Mouse (Mus musculus): Measurements from ENCODE around the gene Atf5. TPM values are rescaled to one million over a fixed set of nuclear protein-coding genes. Genes with fewer than 3 reads are reported as not detected.

Atf5 gene
- polyA plus RNA-seq, 1 experiment from 2014 or later = 1.8 TPM

DNA sequence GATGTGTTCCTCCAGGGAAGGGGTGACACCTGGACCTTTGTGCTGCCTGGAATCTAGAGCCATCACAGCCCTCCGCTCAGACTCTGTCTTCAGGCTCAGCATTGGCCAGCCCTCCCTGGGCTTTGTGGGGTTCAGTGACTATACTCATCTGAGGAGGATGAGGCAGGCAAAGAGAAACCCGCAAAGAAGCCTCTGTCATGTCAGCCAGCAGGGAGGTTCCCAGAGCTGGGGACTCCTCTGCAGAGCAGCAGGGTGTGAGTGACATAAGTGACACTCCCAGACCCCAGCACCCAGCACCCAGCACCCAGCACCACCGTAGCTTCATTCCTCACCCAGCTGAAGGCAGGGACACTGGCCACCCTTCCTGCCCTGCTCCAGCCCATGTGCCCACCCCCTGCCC is 26.9 kb downstream of the Atf5 start:
- Histone ChIP-seq H3K4me2 (ENCODE audit: low read length) (no peak overlapping the region), H3K36me3 (ENCODE audit: control insufficient read depth, insufficient read depth, low read length) (no peaks in the 10 kb centered on the region), H3K9me3 (ENCODE audit: control insufficient read depth, low read length) (no peaks in the 10 kb centered on the region), H3K4me3 (ENCODE audit: control insufficient read depth in 1 of 2, insufficient read depth in 1 of 2, low read depth in 1 of 2, low read length in 2 of 2) (no peak overlapping the region), H3K27ac (replicated peaks in 1 of 2; ENCODE audit: control insufficient read depth in 1 of 2, insufficient read depth in 1 of 2, low read depth in 2 of 2, low read length in 2 of 2) (no peak overlapping the region), H3K9ac (ENCODE audit: low read length) (no peak overlapping the region), H3K4me1 (ENCODE audit: control insufficient read depth in 2 of 2, insufficient read depth in 2 of 2, low read length in 2 of 2) (no peaks in the 10 kb centered on the region), H3K27me3 (ENCODE audit: control insufficient read depth, insufficient read depth, low read length) (no peaks in the 10 kb centered on the region)
- no peak for ATAC-seq (ENCODE audit: insufficient number of reproducible peaks, insufficient read depth, low FRiP score, low read depth)
- WGBS = 55% methylated on average over 3 of the region's 3 CpGs

DNA sequence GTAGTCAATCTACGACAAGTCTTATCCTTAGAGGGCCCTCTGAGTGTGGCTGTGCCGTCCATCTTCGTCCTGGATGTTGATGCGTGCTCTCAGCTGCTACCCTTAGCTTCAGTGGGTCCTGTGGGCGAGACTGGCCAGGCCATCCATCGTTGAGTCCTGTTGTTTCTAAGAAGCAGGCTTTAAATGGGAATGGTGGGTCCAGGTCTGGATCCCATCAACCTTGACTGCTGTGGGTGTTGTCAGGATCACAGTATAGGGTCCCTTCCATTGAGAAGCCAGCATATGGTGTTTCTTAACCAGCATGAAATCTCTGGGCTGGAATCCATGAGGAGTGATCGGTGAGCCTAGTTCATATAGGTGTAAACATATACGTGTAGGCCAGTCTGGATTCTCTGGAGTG is 36.4 kb downstream of the Atf5 start:
- ATAC-seq (ENCODE audit: insufficient number of reproducible peaks, insufficient read depth, low FRiP score, low read depth) = no peak
- no peak overlapping the region for H3K4me2 ChIP-seq (ENCODE audit: low read length)
- H3K27me3 ChIP-seq (ENCODE audit: control insufficient read depth, insufficient read depth, low read length) = no peaks in the 10 kb centered on the region
- H3K4me3 ChIP-seq (ENCODE audit: control insufficient read depth in 1 of 2, insufficient read depth in 1 of 2, low read depth in 1 of 2, low read length in 2 of 2) = no peak overlapping the region
- H3K36me3 ChIP-seq (ENCODE audit: control insufficient read depth, insufficient read depth, low read length) = peaks cover 23% of the 10 kb centered on the region
- no peak overlapping the region for H3K27ac ChIP-seq (replicated peaks in 1 of 2; ENCODE audit: control insufficient read depth in 1 of 2, insufficient read depth in 1 of 2, low read depth in 2 of 2, low read length in 2 of 2)
- WGBS = 75% methylated on average over 8 of the region's 8 CpGs
- H3K9me3 ChIP-seq (ENCODE audit: control insufficient read depth, low read length) = no peaks in the 10 kb centered on the region
- no peak overlapping the region for H3K9ac ChIP-seq (ENCODE audit: low read length)
- no peaks in the 10 kb centered on the region for H3K4me1 ChIP-seq (ENCODE audit: control insufficient read depth in 2 of 2, insufficient read depth in 2 of 2, low read length in 2 of 2)

- no peaks in the 10 kb centered on the region for H3K27me3 ChIP-seq (ENCODE audit: control insufficient read depth, insufficient read depth, low read length)
- no peak for ATAC-seq (ENCODE audit: insufficient number of reproducible peaks, insufficient read depth, low FRiP score, low read depth)
- H3K27ac ChIP-seq (replicated peaks in 1 of 2; ENCODE audit: control insufficient read depth in 1 of 2, insufficient read depth in 1 of 2, low read depth in 2 of 2, low read length in 2 of 2) = no peak overlapping the region
- H3K9me3 ChIP-seq (ENCODE audit: control insufficient read depth, low read length) = no peaks in the 10 kb centered on the region
- H3K36me3 ChIP-seq (ENCODE audit: control insufficient read depth, insufficient read depth, low read length) = peaks cover 53% of the 10 kb centered on the region
- WGBS = 88% methylated on average over 9 of the region's 9 CpGs
- no peak overlapping the region for H3K4me3 ChIP-seq (ENCODE audit: control insufficient read depth in 1 of 2, insufficient read depth in 1 of 2, low read depth in 1 of 2, low read length in 2 of 2)
- no peaks in the 10 kb centered on the region for H3K4me1 ChIP-seq (ENCODE audit: control insufficient read depth in 2 of 2, insufficient read depth in 2 of 2, low read length in 2 of 2)
- H3K9ac ChIP-seq (ENCODE audit: low read length) = no peak overlapping the region
- no peak overlapping the region for H3K4me2 ChIP-seq (ENCODE audit: low read length)
Observed at GRCm38 (mm10) chr7:44776849-44777498, 39.5 kb downstream of the Atf5 start.

- no peaks in the 10 kb centered on the region for H3K9me3 ChIP-seq (ENCODE audit: control insufficient read depth, low read length)
- WGBS = 76% methylated on average over 8 of the region's 8 CpGs
- H3K4me1 ChIP-seq (ENCODE audit: control insufficient read depth in 2 of 2, insufficient read depth in 2 of 2, low read length in 2 of 2) = no peaks in the 10 kb centered on the region
- H3K9ac ChIP-seq (ENCODE audit: low read length) = no peak overlapping the region
- H3K36me3 ChIP-seq (ENCODE audit: control insufficient read depth, insufficient read depth, low read length) = peaks cover 89% of the 10 kb centered on the region
- no peak overlapping the region for H3K4me2 ChIP-seq (ENCODE audit: low read length)
- H3K27me3 ChIP-seq (ENCODE audit: control insufficient read depth, insufficient read depth, low read length) = no peaks in the 10 kb centered on the region
- H3K4me3 ChIP-seq (ENCODE audit: control insufficient read depth in 1 of 2, insufficient read depth in 1 of 2, low read depth in 1 of 2, low read length in 2 of 2) = no peak overlapping the region
- no peak for ATAC-seq (ENCODE audit: insufficient number of reproducible peaks, insufficient read depth, low FRiP score, low read depth)
- no peak overlapping the region for H3K27ac ChIP-seq (replicated peaks in 1 of 2; ENCODE audit: control insufficient read depth in 1 of 2, insufficient read depth in 1 of 2, low read depth in 2 of 2, low read length in 2 of 2)
Observed at GRCm38 (mm10) chr7:44772591-44773204, 43.8 kb downstream of the Atf5 start.

DNA sequence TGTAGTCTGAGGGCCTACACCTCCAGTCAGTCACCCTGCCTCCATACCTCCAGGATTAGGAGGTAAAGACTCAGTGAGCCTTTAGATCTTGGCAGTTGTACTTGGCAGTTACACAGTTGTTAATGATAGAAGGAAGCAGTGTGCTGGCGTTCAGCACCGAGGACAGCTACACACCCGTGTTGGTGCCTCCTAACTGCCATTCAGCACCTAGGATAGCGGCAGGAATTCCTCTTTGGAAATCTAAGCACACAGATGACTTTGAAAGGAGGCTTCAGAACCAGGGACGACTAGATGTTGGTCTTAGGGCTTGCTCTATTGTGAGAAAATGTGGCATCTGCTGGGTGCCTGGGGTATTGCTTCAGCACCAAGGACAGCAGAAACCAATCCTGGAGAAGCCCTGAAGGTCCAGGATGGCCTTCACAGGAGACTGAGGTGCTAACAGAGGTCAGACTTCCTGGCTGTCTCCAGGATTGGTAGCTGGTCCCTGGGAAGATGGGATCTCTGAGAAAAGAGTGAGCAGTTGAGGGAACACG is 46.3 kb downstream of the Atf5 start:
- no peak for ATAC-seq (ENCODE audit: insufficient number of reproducible peaks, insufficient read depth, low FRiP score, low read depth)
- no peaks in the 10 kb centered on the region for H3K4me1 ChIP-seq (ENCODE audit: control insufficient read depth in 2 of 2, insufficient read depth in 2 of 2, low read length in 2 of 2)
- H3K4me2 ChIP-seq (ENCODE audit: low read length) = no peak overlapping the region
- H3K27ac ChIP-seq (replicated peaks in 1 of 2; ENCODE audit: control insufficient read depth in 1 of 2, insufficient read depth in 1 of 2, low read depth in 2 of 2, low read length in 2 of 2) = no peak overlapping the region
- no peak overlapping the region for H3K4me3 ChIP-seq (ENCODE audit: control insufficient read depth in 1 of 2, insufficient read depth in 1 of 2, low read depth in 1 of 2, low read length in 2 of 2)
- no peaks in the 10 kb centered on the region for H3K9me3 ChIP-seq (ENCODE audit: control insufficient read depth, low read length)
- WGBS = 8% methylated on average over 6 of the region's 6 CpGs
- peaks cover 94% of the 10 kb centered on the region for H3K36me3 ChIP-seq (ENCODE audit: control insufficient read depth, insufficient read depth, low read length)
- H3K27me3 ChIP-seq (ENCODE audit: control insufficient read depth, insufficient read depth, low read length) = no peaks in the 10 kb centered on the region
- H3K9ac ChIP-seq (ENCODE audit: low read length) = no peak overlapping the region

DNA sequence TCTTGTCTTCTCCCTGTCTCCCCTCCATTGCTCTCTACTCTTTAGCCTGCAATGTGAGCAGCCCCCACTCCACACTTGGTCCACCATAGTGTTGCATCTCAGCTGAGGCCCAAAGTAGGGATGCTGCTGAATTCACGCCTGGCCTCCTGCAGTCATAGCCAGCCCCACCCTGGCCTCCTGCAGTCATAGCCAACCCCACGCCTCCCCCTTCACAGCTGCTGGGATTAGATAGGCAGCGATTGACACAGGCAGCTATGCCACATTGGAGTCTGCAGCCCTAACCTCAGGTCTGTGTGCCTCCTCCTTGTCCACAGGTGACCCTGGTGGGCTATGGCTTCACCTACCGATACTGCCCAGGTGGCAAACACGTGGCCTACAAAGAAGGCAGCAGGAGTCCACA is 48.3 kb downstream of the Atf5 start:
- H3K4me3 ChIP-seq (ENCODE audit: control insufficient read depth in 1 of 2, insufficient read depth in 1 of 2, low read depth in 1 of 2, low read length in 2 of 2) = no peak overlapping the region
- no peaks in the 10 kb centered on the region for H3K9me3 ChIP-seq (ENCODE audit: control insufficient read depth, low read length)
- no peaks in the 10 kb centered on the region for H3K27me3 ChIP-seq (ENCODE audit: control insufficient read depth, insufficient read depth, low read length)
- H3K36me3 ChIP-seq (ENCODE audit: control insufficient read depth, insufficient read depth, low read length) = peaks cover 94% of the 10 kb centered on the region
- no peak for ATAC-seq (ENCODE audit: insufficient number of reproducible peaks, insufficient read depth, low FRiP score, low read depth)
- no peak overlapping the region for H3K4me2 ChIP-seq (ENCODE audit: low read length)
- H3K4me1 ChIP-seq (ENCODE audit: control insufficient read depth in 2 of 2, insufficient read depth in 2 of 2, low read length in 2 of 2) = no peaks in the 10 kb centered on the region
- no peak overlapping the region for H3K9ac ChIP-seq (ENCODE audit: low read length)
- H3K27ac ChIP-seq (replicated peaks in 1 of 2; ENCODE audit: control insufficient read depth in 1 of 2, insufficient read depth in 1 of 2, low read depth in 2 of 2, low read length in 2 of 2) = no peak overlapping the region
- WGBS = 82% methylated on average over 5 of the region's 5 CpGs

Measured in heart, embryonic 14.5 days (tissue).